Mouse (Mus musculus) cerebellum, adult 11-12 months (tissue): ENCODE data around the gene Olfr1133.
"Not testable (repeated sequence)": the region's sequence is repeated elsewhere in the genome, so short reads cannot be mapped to it uniquely, and the experiment has no call there.

ENCODE experiments used
- DNase-seq: peaks from one replicate; pipeline ENCODE4 v3.0.0; 2022

Gene Olfr1133

DNA sequence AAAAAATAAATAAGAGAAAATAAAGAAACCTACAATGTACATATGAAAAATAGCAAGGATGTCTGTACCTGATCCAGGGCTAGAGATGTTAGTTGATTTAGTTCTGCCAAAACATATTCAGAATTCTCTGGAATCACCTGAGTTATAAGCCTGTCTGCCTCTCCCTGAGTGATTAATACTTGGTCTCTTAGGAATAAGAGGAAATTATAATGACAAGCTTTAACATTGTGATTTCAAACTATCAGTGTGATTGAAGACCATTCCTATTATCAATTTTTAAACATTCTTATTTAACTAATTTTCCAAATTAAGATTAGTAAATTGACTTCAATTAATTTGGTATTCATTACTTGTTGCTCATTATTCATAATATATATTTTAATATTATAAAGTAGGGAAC, at the start of gene Olfr1133:
Gene Olfr1133 (minus strand): TSS at position 101 of the 400 bp plus-strand sequence.
- no peak for DNase-seq

- DNase-seq = no peak
Measured at GRCm38 (mm10) chr2:87693847-87694246, 46.7 kb upstream of the Olfr1133 start, which contains the start of gene Olfr1136. Gene Olfr1136, minus strand, starts transcription at chr2:87693947.

- no peak for DNase-seq
Measured at GRCm38 (mm10) chr2:87673564-87673963, 26.4 kb upstream of the Olfr1133 start, which contains the start of gene Olfr1135. Gene Olfr1135, minus strand, starts transcription at chr2:87673664.

DNA sequence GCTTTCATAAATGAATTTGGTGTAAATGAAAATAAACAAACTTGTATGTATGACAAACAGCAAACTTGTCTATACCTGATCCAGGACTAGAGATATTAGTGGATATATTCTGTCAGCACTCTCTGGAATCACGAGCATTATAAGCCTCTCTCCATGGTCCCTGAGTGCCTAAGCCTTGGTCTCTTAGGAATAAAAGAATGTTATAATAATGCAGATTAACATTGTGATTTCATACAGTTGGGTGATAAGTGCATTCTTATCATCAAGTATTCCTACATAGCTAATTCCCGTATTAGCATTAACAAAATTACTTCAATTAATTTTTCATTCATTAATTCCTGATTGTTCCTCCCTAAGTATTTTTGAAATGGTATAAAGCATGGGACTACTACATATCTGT, 11.2 kb upstream of the Olfr1133 start, which contains the start of gene Olfr1134:
Gene Olfr1134 (minus strand): TSS at position 101 of the 400 bp plus-strand sequence.
- DNase-seq = no peak

- DNase-seq = no peak
Measured at GRCm38 (mm10) chr2:87642441-87642840, 4.7 kb downstream of the Olfr1133 start.

DNA sequence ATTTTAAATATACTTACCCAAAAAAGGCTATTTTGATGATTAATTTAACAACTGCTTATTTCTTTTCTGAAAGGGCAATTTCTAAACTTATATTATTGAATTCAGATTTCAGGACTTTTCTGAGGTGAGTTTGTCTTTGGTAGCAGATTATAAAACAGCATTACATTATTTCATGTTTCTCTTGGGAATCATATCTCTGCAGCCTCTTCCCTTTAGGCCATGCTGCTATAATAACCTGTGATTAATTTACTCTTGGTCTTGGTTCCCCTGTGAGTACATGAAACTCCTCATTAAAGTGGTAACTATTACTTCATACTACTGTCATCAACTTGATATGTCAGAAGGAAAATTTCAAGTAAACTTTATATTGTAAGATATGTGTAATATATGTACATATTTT, 9.7 kb downstream of the Olfr1133 start, which contains the start of gene Olfr1132:
Gene Olfr1132 (minus strand): TSS at position 101 of the 400 bp plus-strand sequence.
- DNase-seq = no peak

DNA sequence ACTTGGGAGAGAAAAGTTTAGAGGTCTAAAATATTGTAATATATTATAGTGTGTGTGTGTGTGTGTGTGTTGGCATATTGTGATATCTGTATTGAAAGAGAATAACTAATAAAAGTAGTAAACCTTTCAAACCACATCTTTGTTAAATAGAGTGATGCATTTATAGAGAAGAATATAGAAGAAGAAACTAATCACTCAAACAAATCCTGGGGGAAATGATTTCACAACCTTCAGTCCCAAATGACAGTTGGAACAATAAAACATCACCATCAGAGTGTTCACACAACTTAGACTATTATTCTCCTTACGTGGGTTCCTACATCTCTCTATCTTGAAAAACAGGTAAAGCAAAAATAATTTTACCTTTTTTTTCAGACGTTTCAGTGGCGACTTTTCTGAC, 20.4 kb downstream of the Olfr1133 start, which contains the start of gene Olfr1131:
Gene Olfr1131 (plus strand): TSS at position 301 of the 400 bp plus-strand sequence.
- no peak for DNase-seq

- DNase-seq = not testable (repeated sequence)
Measured at GRCm38 (mm10) chr2:87605912-87606311, 41.3 kb downstream of the Olfr1133 start, which contains the start of gene Olfr1130. Gene Olfr1130, plus strand, starts transcription at chr2:87606212.
